Mouse (Mus musculus): Measurements from ENCODE around the gene Fiz1.
"Not testable (repeated sequence)": the region's sequence is repeated elsewhere in the genome, so short reads cannot be mapped to it uniquely, and the experiment has no call there.

Fiz1 gene

DNA sequence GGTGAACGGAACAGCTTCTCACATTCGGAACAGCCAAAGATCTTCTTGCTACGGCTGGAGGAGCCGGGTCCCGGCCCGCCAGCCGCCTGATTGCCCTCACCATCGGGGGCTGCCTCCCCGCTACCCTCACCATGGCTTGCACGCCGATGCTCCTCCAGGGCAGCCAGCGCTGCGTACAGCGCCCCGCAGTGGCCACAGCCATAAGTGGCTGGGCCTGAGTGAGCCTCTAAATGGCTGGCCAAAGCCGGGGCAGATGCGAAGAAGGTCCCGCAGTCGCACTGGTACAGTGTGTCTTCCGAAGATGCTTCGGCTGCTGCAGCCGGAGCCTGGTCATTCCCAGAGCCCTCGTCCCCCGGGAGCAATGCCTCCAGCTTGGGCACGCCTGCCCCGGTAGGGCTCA lies 6.3 kb downstream of the Fiz1 start:
- no peak for DNase-seq (ENCODE audit: low read depth, low spot score)

DNA sequence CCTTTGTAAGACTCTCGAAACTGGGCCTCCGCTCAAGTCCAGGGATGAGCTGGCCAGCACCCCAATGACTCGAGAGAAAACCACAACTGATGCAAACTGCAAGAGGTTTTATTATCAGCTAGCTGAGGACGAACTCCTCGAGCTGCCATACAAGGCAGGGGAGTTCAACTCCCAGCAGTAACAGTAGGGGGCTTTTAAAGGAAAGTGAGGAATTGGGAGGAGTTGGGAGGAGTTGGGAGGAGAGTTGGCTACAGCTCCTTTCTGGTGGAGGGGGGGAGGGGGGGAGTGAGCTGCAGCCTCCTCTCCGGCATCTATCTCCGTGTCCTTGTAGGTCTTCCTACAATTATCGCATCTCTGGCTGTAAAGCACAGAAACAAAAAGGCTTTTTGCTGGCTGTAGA lies 11.6 kb downstream of the Fiz1 start:
- DNase-seq (ENCODE audit: low read depth, low spot score), result not testable (repeated sequence)

GRCm38 (mm10) chr7:4999876-5000275 lies 14.6 kb downstream of the Fiz1 start:
- DNase-seq (ENCODE audit: low read depth, low spot score), result peak; percentile 69

DNA sequence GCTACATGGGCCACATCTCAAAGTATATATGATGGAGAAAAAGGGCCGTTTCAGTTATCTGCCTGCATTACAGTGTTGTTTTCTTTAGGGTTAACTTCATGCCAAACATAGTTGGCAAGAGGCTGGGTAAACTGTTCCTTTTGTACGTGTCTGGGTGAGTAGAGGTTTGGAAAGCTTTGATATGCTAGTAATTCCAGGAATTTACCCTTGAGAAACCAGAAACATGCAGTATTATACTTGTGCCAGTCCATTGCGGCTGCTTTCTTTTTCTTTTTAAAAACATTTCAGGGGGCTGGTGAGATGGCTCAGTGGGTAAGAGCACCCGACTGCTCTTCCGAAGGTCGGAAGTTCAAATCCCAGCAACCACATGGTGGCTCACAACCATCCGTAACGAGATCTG lies 17.6 kb downstream of the Fiz1 start:
- DNase-seq (ENCODE audit: low read depth, low spot score), result no peak

DNA sequence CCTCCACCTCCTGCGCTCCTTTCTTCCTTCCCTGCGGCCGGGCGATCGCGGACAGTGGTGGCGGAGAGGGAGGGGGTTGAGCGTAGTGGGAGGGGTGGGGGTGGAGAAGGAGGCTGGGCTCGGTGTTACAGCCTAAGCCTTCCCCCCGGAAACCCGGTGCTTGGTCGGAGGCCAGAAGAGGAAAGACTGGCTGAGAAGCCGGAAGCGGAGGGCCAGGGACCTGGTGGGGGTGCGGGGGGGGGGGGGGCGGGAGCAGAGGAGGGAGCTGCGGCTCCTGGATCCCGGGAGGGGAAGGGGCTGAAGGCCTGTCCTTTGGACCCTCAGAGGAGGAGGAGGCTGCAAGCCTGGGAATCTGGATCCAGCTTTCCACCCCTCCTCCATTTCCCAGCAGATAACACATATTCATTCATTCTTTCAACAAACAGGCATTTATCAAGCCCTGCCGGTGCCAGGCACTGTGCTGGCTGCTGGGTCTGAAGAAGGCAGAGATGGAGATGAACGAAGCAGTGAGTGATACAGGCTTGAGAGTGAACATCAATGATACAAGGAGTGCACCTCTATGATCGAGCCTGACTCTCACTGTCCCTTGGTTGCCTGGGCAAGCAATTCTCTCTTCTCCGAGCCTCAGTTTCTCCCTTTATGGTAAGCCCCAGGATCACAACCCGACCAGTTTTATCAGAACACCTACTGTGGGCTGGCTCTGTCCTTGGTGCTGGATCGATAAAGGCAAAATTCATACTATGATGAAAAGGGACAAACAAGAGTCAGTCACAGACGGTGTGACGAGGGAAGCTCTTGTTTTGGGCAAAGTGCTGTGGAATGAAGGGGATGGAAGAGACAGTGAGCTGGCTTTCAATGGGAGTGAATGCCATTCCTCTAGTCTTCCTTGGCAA lies 18.2 kb downstream of the Fiz1 start, which contains the start of gene Zfp579:
Gene Zfp579, minus strand, starts transcription at position 156 of the 893 bp plus-strand sequence.
- DNase-seq (ENCODE audit: low read depth, low spot score), result peak; percentile 87

GRCm38 (mm10) chr7:4995268-4996002 lies 19.1 kb downstream of the Fiz1 start:
- DNase-seq (ENCODE audit: low read depth, low spot score), result no peak

- DNase-seq (ENCODE audit: low read depth, low spot score), result no peak
Measured at GRCm38 (mm10) chr7:4993999-4994788, 20.3 kb downstream of the Fiz1 start.

DNA sequence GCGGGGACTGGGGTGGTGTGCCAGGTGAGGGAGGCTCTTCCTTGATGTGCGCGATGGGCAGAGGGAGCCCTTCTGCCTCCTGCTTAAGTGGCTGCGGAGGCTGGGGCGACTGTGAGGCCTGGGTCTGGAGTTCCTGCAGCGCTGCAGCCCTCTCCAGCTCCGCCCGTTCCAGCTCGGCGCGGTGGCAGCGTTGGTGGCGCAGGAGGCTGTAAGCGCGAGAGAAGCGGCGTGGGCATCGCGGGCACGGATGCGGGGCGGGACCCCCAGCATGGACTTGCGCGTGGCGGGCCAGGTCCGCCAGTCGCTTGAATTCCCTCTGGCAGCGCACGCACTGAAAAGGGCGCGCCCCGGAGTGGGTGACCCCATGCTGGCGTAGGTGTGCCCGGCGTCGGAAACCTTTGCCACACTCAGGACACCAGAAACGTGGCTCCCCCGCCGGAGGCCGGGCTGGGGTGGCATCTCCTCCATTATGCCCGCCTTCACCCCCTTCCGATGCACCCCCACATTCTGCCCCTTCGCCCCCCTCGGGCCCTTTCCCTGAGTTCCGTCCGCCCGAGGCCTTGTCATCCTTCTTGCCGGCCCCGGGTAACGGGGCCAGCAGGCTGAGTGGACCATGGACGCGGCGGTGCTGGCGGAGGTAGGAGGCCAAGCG lies 21.0 kb downstream of the Fiz1 start:
- no peak for DNase-seq (ENCODE audit: low read depth, low spot score)

- no peak for DNase-seq (ENCODE audit: low read depth, low spot score)
Measured at GRCm38 (mm10) chr7:4988250-4988649, 26.2 kb downstream of the Fiz1 start.

DNA sequence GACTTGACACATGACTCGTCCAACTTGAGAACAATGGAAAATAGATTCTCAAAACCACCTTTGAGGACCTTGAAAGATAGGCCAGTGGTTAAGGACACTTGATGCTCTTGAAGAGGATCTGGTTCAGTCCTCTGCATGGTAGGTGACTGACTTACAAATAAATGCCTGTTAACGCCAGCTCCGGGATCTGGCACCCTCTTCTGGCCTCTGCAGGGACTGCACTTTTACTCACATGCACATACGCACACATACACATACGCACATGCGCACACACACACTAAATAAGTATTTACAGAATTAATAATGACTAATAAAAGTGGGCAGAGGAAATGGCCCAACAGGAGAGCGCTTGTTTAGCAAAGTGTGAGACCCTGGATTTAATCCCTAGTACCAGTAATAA lies 37.7 kb downstream of the Fiz1 start:
- peak; percentile 28 for DNase-seq (ENCODE audit: low read depth, low spot score)

DNA sequence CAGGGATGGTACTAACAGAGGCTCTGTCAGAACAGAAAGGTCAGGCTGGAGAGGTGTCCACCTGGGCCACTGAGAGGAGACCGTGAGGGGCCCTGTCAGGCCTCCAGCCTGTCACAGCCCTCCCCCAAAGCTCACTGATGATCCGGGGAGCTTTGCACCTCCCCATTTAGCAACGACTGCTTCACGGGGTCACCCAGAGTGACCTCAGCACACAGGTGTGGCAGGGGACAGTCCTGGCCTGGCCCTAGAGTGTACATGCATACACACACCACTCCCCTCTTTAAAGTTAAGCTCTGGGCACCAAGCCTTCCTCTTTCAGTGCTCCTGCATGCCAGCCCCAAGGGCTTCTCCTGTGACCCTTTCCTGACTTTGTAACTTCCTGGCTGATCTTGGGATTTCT lies 39.0 kb downstream of the Fiz1 start:
- DNase-seq (ENCODE audit: low read depth, low spot score), result no peak

- DNase-seq (ENCODE audit: low read depth, low spot score), result no peak
Measured at GRCm38 (mm10) chr7:4972321-4973047, 42.0 kb downstream of the Fiz1 start.

DNA sequence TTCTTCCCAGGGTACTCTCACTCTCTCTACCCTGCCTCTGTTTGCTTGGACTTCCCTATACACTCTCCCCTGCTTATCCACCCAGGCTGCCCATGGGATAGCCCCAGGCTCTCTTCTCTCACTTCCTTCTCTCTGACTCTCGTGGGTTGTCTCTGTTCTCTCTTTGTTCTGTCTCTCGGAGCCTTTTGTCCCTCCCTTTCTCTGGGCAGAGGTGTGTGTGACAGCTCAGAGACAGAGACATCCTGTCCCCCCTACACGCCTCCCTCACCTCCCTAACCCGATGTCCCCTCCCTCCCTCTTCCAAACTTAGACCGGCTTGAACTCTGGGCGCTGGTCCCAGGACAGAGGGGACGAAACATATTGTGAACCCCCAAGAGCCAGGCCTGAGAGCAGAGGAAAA lies 42.8 kb downstream of the Fiz1 start:
- DNase-seq (ENCODE audit: low read depth, low spot score), result no peak

- no peak for DNase-seq (ENCODE audit: low read depth, low spot score)
Measured at GRCm38 (mm10) chr7:4971068-4971467, 43.4 kb downstream of the Fiz1 start, which contains the start of gene Sbk3. Gene Sbk3, minus strand, starts transcription at chr7:4971168.

DNA sequence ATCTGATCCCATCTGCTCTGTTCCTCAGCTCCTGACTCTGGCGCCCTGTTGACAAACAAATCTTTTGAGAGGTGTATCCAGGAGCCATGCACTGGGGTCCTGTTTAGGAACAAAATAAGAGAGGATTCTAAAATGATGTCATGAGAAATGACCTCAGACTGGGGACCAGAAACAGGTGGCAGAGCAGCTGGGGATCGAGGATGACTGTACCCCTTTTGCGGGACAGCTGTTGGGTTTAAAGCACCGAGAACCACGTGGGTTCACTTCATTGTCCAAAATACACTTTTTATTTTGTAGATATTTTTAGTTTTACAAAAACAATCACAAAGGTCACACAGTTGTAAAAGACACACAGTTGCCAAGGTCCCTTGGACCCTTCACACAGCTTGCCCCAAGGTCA lies 49.5 kb downstream of the Fiz1 start:
- DNase-seq (ENCODE audit: low read depth, low spot score), result no peak

GRCm38 (mm10) chr7:4964272-4964671 lies 50.2 kb downstream of the Fiz1 start, which contains the start of gene Sbk2:
Gene Sbk2, minus strand, starts transcription at chr7:4964406.
- DNase-seq (ENCODE audit: low read depth, low spot score), result peak; percentile 81

GRCm38 (mm10) chr7:4963527-4963926 lies 51.0 kb downstream of the Fiz1 start:
- no peak for DNase-seq (ENCODE audit: low read depth, low spot score)

- no peak for DNase-seq (ENCODE audit: low read depth, low spot score)
Measured at GRCm38 (mm10) chr7:4957361-4957760, 57.1 kb downstream of the Fiz1 start.

Data from CD4-positive, CD25-positive, alpha-beta regulatory T cell, adult 2 months (primary cell).